Mouse (Mus musculus): ENCODE measurements at regions not wholly inside any gene's neighbourhood (a gene's known extent, or its start where the extent isn't known, plus 50 kb on each side); places are given as distances from the start of the nearest gene placed in this dataset.
A peak's percentile ranks its signal among the peaks of the same experiment; 100 is the strongest.

- no peak for ATAC-seq (ENCODE audit: low FRiP score)
- Histone ChIP-seq H3K36me3 (no peaks in the 10 kb centered on the region), H3K4me3 (no peak overlapping the region), H3K27me3 (no peaks in the 10 kb centered on the region), H3K4me1 (replicated peaks) (peaks cover 13% of the 10 kb centered on the region), H3K27ac (no peak overlapping the region), H3K4me2 (no peak overlapping the region), H3K9me3 (no peaks in the 10 kb centered on the region), H3K9ac (no peak overlapping the region)
- 72% methylated on average over 10 of the region's 10 CpGs for WGBS
Measured at GRCm38 (mm10) chr10:111558675-111559340, 52.7 kb downstream of the Phlda1 start.

GRCm38 (mm10) chr10:111559341-111560246 is 53.5 kb downstream of the Phlda1 start:
- no peaks in the 10 kb centered on the region for H3K9me3 ChIP-seq
- WGBS: 59% methylated on average over 17 of the region's 17 CpGs
- no peak overlapping the region for H3K4me3 ChIP-seq
- H3K27me3 ChIP-seq: no peaks in the 10 kb centered on the region
- H3K4me1 ChIP-seq (replicated peaks): peaks cover 13% of the 10 kb centered on the region
- H3K27ac ChIP-seq: no peak overlapping the region
- no peak overlapping the region for H3K9ac ChIP-seq
- no peak overlapping the region for H3K4me2 ChIP-seq
- no peaks in the 10 kb centered on the region for H3K36me3 ChIP-seq
- no peak for ATAC-seq (ENCODE audit: low FRiP score)

- no peak for ATAC-seq (ENCODE audit: low FRiP score)
Measured at GRCm38 (mm10) chr10:111562628-111563027, 56.5 kb downstream of the Phlda1 start.

GRCm38 (mm10) chr10:111566873-111567381 is 60.8 kb downstream of the Phlda1 start:
- no peak overlapping the region for H3K4me3 ChIP-seq
- no peak overlapping the region for H3K4me2 ChIP-seq
- peaks cover 10% of the 10 kb centered on the region; the same call in 1 of the 2 replicates for H3K4me1 ChIP-seq (replicated peaks)
- no peaks in the 10 kb centered on the region for H3K36me3 ChIP-seq
- no peak overlapping the region for H3K9ac ChIP-seq
- ATAC-seq (ENCODE audit: low FRiP score): peak; percentile 82
- peak overlapping the region; percentile 60 for H3K27ac ChIP-seq
- 53% methylated on average over 12 of the region's 12 CpGs for WGBS
- no peaks in the 10 kb centered on the region for H3K27me3 ChIP-seq
- no peaks in the 10 kb centered on the region for H3K9me3 ChIP-seq

More at GRCm38 (mm10) chr10:111562628-111563027, 56.5 kb downstream of the Phlda1 start:
- Histone ChIP-seq H3K4me2 (no peak overlapping the region), H3K27me3 (no peaks in the 10 kb centered on the region), H3K9ac (no peak overlapping the region), H3K9me3 (no peaks in the 10 kb centered on the region), H3K4me1 (replicated peaks) (peaks cover 23% of the 10 kb centered on the region), H3K36me3 (no peaks in the 10 kb centered on the region), H3K27ac (no peak overlapping the region), H3K4me3 (no peak overlapping the region)
- WGBS: 91% methylated on average over 8 of the region's 8 CpGs

- Histone ChIP-seq H3K27ac (no peak overlapping the region), H3K4me1 (replicated peaks) (peaks cover 10% of the 10 kb centered on the region; the same call in 1 of the 2 replicates), H3K36me3 (no peaks in the 10 kb centered on the region), H3K4me3 (no peak overlapping the region), H3K4me2 (no peak overlapping the region), H3K27me3 (no peaks in the 10 kb centered on the region), H3K9me3 (no peaks in the 10 kb centered on the region), H3K9ac (no peak overlapping the region)
- 66% methylated on average over 7 of the region's 7 CpGs for WGBS
- no peak for ATAC-seq (ENCODE audit: low FRiP score)
Measured at GRCm38 (mm10) chr10:111570501-111571258, 64.6 kb downstream of the Phlda1 start.

GRCm38 (mm10) chr10:111574231-111574630 is 68.1 kb downstream of the Phlda1 start:
- H3K27ac ChIP-seq: no peak overlapping the region

GRCm38 (mm10) chr10:111574812-111575211 is 68.7 kb downstream of the Phlda1 start:
- no peak overlapping the region for H3K9ac ChIP-seq
- no peak overlapping the region for H3K4me2 ChIP-seq
- H3K27me3 ChIP-seq: no peaks in the 10 kb centered on the region
- H3K27ac ChIP-seq: no peak overlapping the region
- H3K9me3 ChIP-seq: no peaks in the 10 kb centered on the region
- H3K36me3 ChIP-seq: no peaks in the 10 kb centered on the region
- no peak overlapping the region for H3K4me3 ChIP-seq
- ATAC-seq (ENCODE audit: low FRiP score): no peak
- 0 out of 2 replicates have a peak, but pooled peaks cover 3% of the 10 kb centered on the region for H3K4me1 ChIP-seq (replicated peaks)
- 85% methylated on average over 8 of the region's 8 CpGs for WGBS

More at GRCm38 (mm10) chr10:111574231-111574630, 68.1 kb downstream of the Phlda1 start:
- H3K9me3 ChIP-seq: no peaks in the 10 kb centered on the region
- no peaks in the 10 kb centered on the region for H3K4me1 ChIP-seq (replicated peaks)
- no peak overlapping the region for H3K4me3 ChIP-seq
- no peaks in the 10 kb centered on the region for H3K36me3 ChIP-seq
- no peak overlapping the region for H3K9ac ChIP-seq
- WGBS: 72% methylated on average over 4 of the region's 4 CpGs
- H3K4me2 ChIP-seq: no peak overlapping the region
- no peak for ATAC-seq (ENCODE audit: low FRiP score)
- no peaks in the 10 kb centered on the region for H3K27me3 ChIP-seq

- H3K36me3 ChIP-seq: no peaks in the 10 kb centered on the region
- ATAC-seq (ENCODE audit: low FRiP score): no peak
- no peak overlapping the region for H3K27ac ChIP-seq
- H3K9ac ChIP-seq: no peak overlapping the region
- H3K4me3 ChIP-seq: no peak overlapping the region
- no peak overlapping the region for H3K4me2 ChIP-seq
- WGBS: 69% methylated on average over 5 of the region's 5 CpGs
- 0 out of 2 replicates have a peak, but pooled peaks cover 3% of the 10 kb centered on the region for H3K4me1 ChIP-seq (replicated peaks)
- no peaks in the 10 kb centered on the region for H3K9me3 ChIP-seq
- no peaks in the 10 kb centered on the region for H3K27me3 ChIP-seq
Measured at GRCm38 (mm10) chr10:111575256-111575655, 69.2 kb downstream of the Phlda1 start.

GRCm38 (mm10) chr10:111575926-111576325 is 69.8 kb downstream of the Phlda1 start:
- Histone ChIP-seq H3K4me3 (no peak overlapping the region), H3K27me3 (no peaks in the 10 kb centered on the region), H3K36me3 (no peaks in the 10 kb centered on the region), H3K4me1 (replicated peaks) (0 out of 2 replicates have a peak, but pooled peaks cover 3% of the 10 kb centered on the region), H3K27ac (no peak overlapping the region), H3K9ac (no peak overlapping the region), H3K4me2 (no peak overlapping the region), H3K9me3 (no peaks in the 10 kb centered on the region)
- WGBS: 65% methylated on average over 5 of the region's 5 CpGs
- ATAC-seq (ENCODE audit: low FRiP score): no peak

GRCm38 (mm10) chr10:111576395-111577069 is 70.4 kb downstream of the Phlda1 start:
- no peak for ATAC-seq (ENCODE audit: low FRiP score)
- Histone ChIP-seq H3K4me2 (no peak overlapping the region), H3K4me3 (no peak overlapping the region), H3K4me1 (replicated peaks) (0 out of 2 replicates have a peak, but pooled peaks cover 3% of the 10 kb centered on the region), H3K27ac (no peak overlapping the region), H3K27me3 (no peaks in the 10 kb centered on the region), H3K36me3 (no peaks in the 10 kb centered on the region), H3K9ac (no peak overlapping the region), H3K9me3 (no peaks in the 10 kb centered on the region)
- 84% methylated on average over 10 of the region's 10 CpGs for WGBS

GRCm38 (mm10) chr10:111578536-111578935 is 72.5 kb downstream of the Phlda1 start:
- no peak for ATAC-seq (ENCODE audit: low FRiP score)
- 73% methylated on average over 5 of the region's 5 CpGs for WGBS
- Histone ChIP-seq H3K9me3 (no peaks in the 10 kb centered on the region), H3K4me3 (no peak overlapping the region), H3K27me3 (no peaks in the 10 kb centered on the region), H3K4me1 (replicated peaks) (0 out of 2 replicates have a peak, but pooled peaks cover 3% of the 10 kb centered on the region), H3K9ac (no peak overlapping the region), H3K36me3 (no peaks in the 10 kb centered on the region), H3K4me2 (no peak overlapping the region), H3K27ac (no peak overlapping the region)

All from hindbrain, embryonic 13.5 days (tissue).